Mouse (Mus musculus) MEL (cell line): ENCODE results near the gene Fam133b. TPM values are rescaled to one million over a fixed set of nuclear protein-coding genes. Genes with fewer than 3 reads are reported as not detected.
A peak's percentile ranks its signal among the peaks of the same experiment; 100 is the strongest.

Source experiments
- DNase-seq: peaks from one replicate; pipeline ENCODE4 v3.0.0; 2011; ENCODE audit warnings: low read depth, low spot score
- H3K27ac ChIP-seq: 2 replicates; pipeline ENCODE4 v1.5.1; 2012; ENCODE audit warnings: low read depth, mild to moderate bottlenecking, control low read depth, low read length, moderate library complexity; ENCODE audit not compliant: control insufficient read depth
- H3K27me3 ChIP-seq, 2 experiments: fragments of 150-350 bp in 1 of 2; sonication (generic) in 1 of 2; 2 replicates each; pipeline ENCODE4 v1.6.1; 2012; ENCODE audit warnings: low read length in 2 of 2, mild to moderate bottlenecking in 2 of 2, improper control_type of control experiment in 1 of 2, moderate library complexity in 1 of 2; ENCODE audit not compliant: insufficient read depth in 2 of 2, control insufficient read depth in 1 of 2
- H3K36me3 ChIP-seq, 2 experiments: 2 replicates each; pipeline ENCODE4 v1.6.1; 2012 to 2014; ENCODE audit warnings: low read length in 2 of 2, improper control_type of control experiment in 1 of 2, inconsistent platforms in 1 of 2, mild to moderate bottlenecking in 1 of 2; ENCODE audit not compliant: insufficient read depth in 2 of 2, control insufficient read depth in 1 of 2
- H3K4me1 ChIP-seq, 2 experiments: fragments of 150-350 bp in 1 of 2; sonication (generic) in 1 of 2; 2 replicates each; pipeline ENCODE4 v1.6.1; 2012; ENCODE audit warnings: low read length in 2 of 2, improper control_type of control experiment in 1 of 2, mild to moderate bottlenecking in 1 of 2; ENCODE audit not compliant: insufficient read depth in 2 of 2, control insufficient read depth in 1 of 2
- H3K4me3 ChIP-seq, 2 experiments: fragments of 150-350 bp in 1 of 2; sonication (generic) in 1 of 2; 2 replicates each; pipeline ENCODE4 v1.5.1; 2012; ENCODE audit warnings: low read depth in 2 of 2, low read length in 2 of 2, mild to moderate bottlenecking in 2 of 2, moderate library complexity in 2 of 2, control low read depth in 1 of 2, improper control_type of control experiment in 1 of 2; ENCODE audit not compliant: control insufficient read depth in 1 of 2, insufficient read depth in 1 of 2
- H3K79me2 ChIP-seq: 2 replicates; pipeline ENCODE4 v1.6.1; 2012; ENCODE audit warnings: mild to moderate bottlenecking, low read length, moderate library complexity; ENCODE audit not compliant: control insufficient read depth, poor library complexity, insufficient read depth
- H3K9ac ChIP-seq: 2 replicates; pipeline ENCODE4 v1.6.1; 2012; ENCODE audit warnings: low read depth, mild to moderate bottlenecking, control low read depth, low read length, moderate library complexity; ENCODE audit not compliant: control insufficient read depth, poor library complexity, severe bottlenecking
- H3K9me3 ChIP-seq: fragments of 150-350 bp; sonication (generic); replicated peaks from 2 replicates; pipeline ENCODE4 v1.6.1; 2012; ENCODE audit warnings: mild to moderate bottlenecking, low read length, improper control_type of control experiment, moderate library complexity; ENCODE audit not compliant: insufficient read depth
- BHLHE40 ChIP-seq: IDR thresholded peaks from 2 replicates; pipeline ENCODE4 v1.6.1; 2012; ENCODE audit warnings: low read depth, mild to moderate bottlenecking, inconsistent platforms, low read length, improper control_type of control experiment, borderline replicate concordance
- CHD1 ChIP-seq: IDR thresholded peaks from 2 replicates; pipeline ENCODE4 v1.6.1; 2012; ENCODE audit warnings: low read depth, mild to moderate bottlenecking, inconsistent platforms, low read length, improper control_type of control experiment
- CHD2 ChIP-seq: IDR thresholded peaks from 2 replicates; pipeline ENCODE4 v1.6.1; 2011; ENCODE audit warnings: low read length, improper control_type of control experiment
- CTCF ChIP-seq, 3 experiments: IDR thresholded peaks in 2 of 3; conservative IDR thresholded peaks in 1 of 3; 2 replicates each; pipeline ENCODE4 v1.5.1; 2011 to 2012; ENCODE audit warnings: low read length in 3 of 3, low read depth in 2 of 3, mild to moderate bottlenecking in 2 of 3, improper control_type of control experiment in 1 of 3, inconsistent platforms in 1 of 3, mixed read lengths in 1 of 3, moderate library complexity in 1 of 3; ENCODE audit not compliant: control insufficient read depth in 1 of 3, insufficient read depth in 1 of 3, poor library complexity in 1 of 3, severe bottlenecking in 1 of 3
- E2F4 ChIP-seq: IDR thresholded peaks from 2 replicates; pipeline ENCODE4 v1.6.1; 2011; ENCODE audit warnings: low read depth, low read length, improper control_type of control experiment, borderline replicate concordance
- ELF1 ChIP-seq: IDR thresholded peaks from 2 replicates; pipeline ENCODE4 v1.6.1; 2014; ENCODE audit warnings: low read depth, mild to moderate bottlenecking, inconsistent platforms, low read length, improper control_type of control experiment, moderate library complexity
- EP300 ChIP-seq, 2 experiments: IDR thresholded peaks; 2 replicates each; pipeline ENCODE4 v1.6.1; 2011; ENCODE audit warnings: improper control_type of control experiment in 2 of 2, low read length in 2 of 2, low read depth in 1 of 2, mild to moderate bottlenecking in 1 of 2
- ETS1 ChIP-seq: IDR thresholded peaks from 2 replicates; pipeline ENCODE4 v1.6.1; 2012; ENCODE audit warnings: low read depth, mild to moderate bottlenecking, inconsistent platforms, low read length, improper control_type of control experiment, moderate library complexity
- GABPA ChIP-seq: IDR thresholded peaks from 2 replicates; pipeline ENCODE4 v1.6.1; 2012; ENCODE audit warnings: low read depth, mild to moderate bottlenecking, inconsistent platforms, low read length, improper control_type of control experiment, moderate library complexity
- JUND ChIP-seq: IDR thresholded peaks from 2 replicates; pipeline ENCODE4 v1.6.1; 2011; ENCODE audit warnings: low read depth, mild to moderate bottlenecking, improper control_type of control experiment, low read length
- KAT2A ChIP-seq: conservative IDR thresholded peaks from 2 replicates; pipeline ENCODE4 v1.6.1; 2012; ENCODE audit warnings: low read depth, low read length, improper control_type of control experiment, inconsistent platforms
- MAFK ChIP-seq: IDR thresholded peaks from 2 replicates; pipeline ENCODE4 v1.6.1; 2011; ENCODE audit warnings: low read depth, mild to moderate bottlenecking, low read length, improper control_type of control experiment, borderline replicate concordance
- MAX ChIP-seq: IDR thresholded peaks from 2 replicates; pipeline ENCODE4 v1.6.1; 2011; ENCODE audit warnings: low read length, improper control_type of control experiment
- MAZ ChIP-seq: IDR thresholded peaks from 2 replicates; pipeline ENCODE4 v1.6.1; 2012; ENCODE audit warnings: low read depth, mild to moderate bottlenecking, inconsistent platforms, low read length, improper control_type of control experiment
- MXI1 ChIP-seq: IDR thresholded peaks from 2 replicates; pipeline ENCODE4 v1.6.1; 2011; ENCODE audit warnings: mild to moderate bottlenecking, low read depth, low read length, improper control_type of control experiment
- MYB ChIP-seq: IDR thresholded peaks from 2 replicates; pipeline ENCODE4 v1.6.1; 2011; ENCODE audit warnings: mild to moderate bottlenecking, low read depth, low read length, improper control_type of control experiment
- MYC ChIP-seq: IDR thresholded peaks from 2 replicates; pipeline ENCODE4 v1.6.1; 2011; ENCODE audit warnings: low read depth, mild to moderate bottlenecking, low read length, improper control_type of control experiment, moderate library complexity
- NELFE ChIP-seq: IDR thresholded peaks from 2 replicates; pipeline ENCODE4 v1.6.1; 2011; ENCODE audit warnings: low read depth, low read length, improper control_type of control experiment
- NRF1 ChIP-seq: IDR thresholded peaks from 2 replicates; pipeline ENCODE4 v1.6.1; 2014; ENCODE audit warnings: low read depth, mild to moderate bottlenecking, inconsistent platforms, low read length, improper control_type of control experiment, moderate library complexity; ENCODE audit not compliant: poor library complexity, insufficient read depth, severe bottlenecking
- POLR2A ChIP-seq, 2 experiments: IDR thresholded peaks; 2 replicates each; pipeline ENCODE4 v1.6.1; 2011 to 2012; ENCODE audit warnings: low read length in 2 of 2, mild to moderate bottlenecking in 2 of 2, control low read depth in 1 of 2, improper control_type of control experiment in 1 of 2, low read depth in 1 of 2, moderate library complexity in 1 of 2; ENCODE audit not compliant: control insufficient read depth in 1 of 2, insufficient read depth in 1 of 2, poor library complexity in 1 of 2
- POLR2AphosphoS2 ChIP-seq: IDR thresholded peaks from 2 replicates; pipeline ENCODE4 v1.6.1; 2011; ENCODE audit warnings: low read length, improper control_type of control experiment
- POLR2AphosphoS5 ChIP-seq: IDR thresholded peaks from 2 replicates; pipeline ENCODE4 v1.6.1; 2012; ENCODE audit warnings: low read depth, borderline replicate concordance, mild to moderate bottlenecking, inconsistent platforms, low read length, moderate library complexity, mixed read lengths
- RAD21 ChIP-seq: IDR thresholded peaks from 2 replicates; pipeline ENCODE4 v1.6.1; 2011; ENCODE audit warnings: mild to moderate bottlenecking, low read depth, low read length, improper control_type of control experiment
- RCOR1 ChIP-seq: IDR thresholded peaks from 2 replicates; pipeline ENCODE4 v1.6.1; 2012; ENCODE audit warnings: low read depth, mild to moderate bottlenecking, inconsistent platforms, low read length, improper control_type of control experiment
- SIN3A ChIP-seq: IDR thresholded peaks from 2 replicates; pipeline ENCODE4 v1.6.1; 2012; ENCODE audit warnings: low read length, improper control_type of control experiment, inconsistent platforms
- SMC3 ChIP-seq: IDR thresholded peaks from 2 replicates; pipeline ENCODE4 v1.6.1; 2011; ENCODE audit warnings: low read depth, low read length, improper control_type of control experiment
- TAL1 ChIP-seq: IDR thresholded peaks from 2 replicates; pipeline ENCODE4 v1.6.1; 2012; ENCODE audit warnings: mild to moderate bottlenecking, inconsistent platforms, low read length, moderate library complexity, mixed read lengths
- TBP ChIP-seq: IDR thresholded peaks from 2 replicates; pipeline ENCODE4 v1.8.0; 2011; ENCODE audit warnings: low read depth, low read length, improper control_type of control experiment
- TCF12 ChIP-seq: IDR thresholded peaks from 2 replicates; pipeline ENCODE4 v1.6.1; 2014; ENCODE audit warnings: low read depth, mild to moderate bottlenecking, inconsistent platforms, low read length, improper control_type of control experiment, moderate library complexity
- UBTF ChIP-seq: IDR thresholded peaks from 2 replicates; pipeline ENCODE4 v1.6.1; 2012; ENCODE audit warnings: low read depth, mild to moderate bottlenecking, inconsistent platforms, low read length, improper control_type of control experiment, moderate library complexity, borderline replicate concordance; ENCODE audit not compliant: insufficient read depth
- USF1 ChIP-seq: IDR thresholded peaks from 2 replicates; pipeline ENCODE4 v1.6.1; 2014; ENCODE audit warnings: low read depth, mild to moderate bottlenecking, inconsistent platforms, low read length, improper control_type of control experiment, moderate library complexity
- ZC3H11A ChIP-seq: IDR thresholded peaks from 2 replicates; pipeline ENCODE4 v1.6.1; 2012; ENCODE audit warnings: low read depth, mild to moderate bottlenecking, inconsistent platforms, low read length, improper control_type of control experiment
- ZKSCAN1 ChIP-seq: IDR thresholded peaks from 2 replicates; pipeline ENCODE4 v1.6.1; 2012; ENCODE audit warnings: low read depth, mild to moderate bottlenecking, inconsistent platforms, low read length, improper control_type of control experiment, moderate library complexity
- ZMIZ1 ChIP-seq: IDR thresholded peaks from 2 replicates; pipeline ENCODE4 v1.6.1; 2012; ENCODE audit warnings: low read depth, mild to moderate bottlenecking, inconsistent platforms, low read length, improper control_type of control experiment, moderate library complexity
- ZNF384 ChIP-seq: IDR thresholded peaks from 2 replicates; pipeline ENCODE4 v1.6.1; 2012; ENCODE audit warnings: low read depth, mild to moderate bottlenecking, inconsistent platforms, low read length, improper control_type of control experiment
- polyA plus RNA-seq, 2 experiments: library from polyadenylated mRNA; stranded (reverse) in 1 of 2; unstranded in 1 of 2; fragments of >175 nt in 1 of 2; fragments of >200 nt in 1 of 2; gene quantifications; 2 replicates each; pipeline versions ENCODE4 v1.2.1 to v1.2.4; 2012; ENCODE audit warnings: low replicate concordance in 2 of 2, low read depth in 1 of 2; ENCODE audit not compliant: insufficient read length in 2 of 2, insufficient read depth in 1 of 2, missing spikeins in 1 of 2
- total RNA-seq: library from RNA; depleted of rRNA; stranded (reverse); fragments of 300-350 nt; gene quantifications from 2 replicates; pipeline ENCODE4 v1.2.3, GENCODE M21; 2012; rRNA removed

Fam133b gene
- total RNA-seq (36.2 and 39.4 TPM in 2 replicates), polyA plus RNA-seq (10 to 100 TPM in 1 of 2 experiments, not detected in 1; 56.0 TPM)

- peaks cover 16 to 24% of the 10 kb centered on the region in 2 experiments for H3K4me1 ChIP-seq
- peak; percentile 97 for DNase-seq
- H3K36me3 ChIP-seq, result peaks cover 11 to 33% of the 10 kb centered on the region in 2 experiments
- peaks cover 45% of the 10 kb centered on the region for H3K79me2 ChIP-seq
- no peaks in the 10 kb centered on the region for H3K27me3 ChIP-seq
- peak within 1 kb of the TSS; percentile 96 for H3K9ac ChIP-seq
- peak within 1 kb of the TSS; percentile 84 to 88 for H3K4me3 ChIP-seq
- H3K9me3 ChIP-seq, result no peaks in the 10 kb centered on the region
- H3K27ac ChIP-seq, result peak within 1 kb of the TSS; percentile 79
- TF ChIP-seq ZMIZ1, result 0 out of 2 replicates have a peak, but pooled peaks have one; percentile 35
- TF ChIP-seq MAZ, result no peak
- no peak for TF ChIP-seq RAD21
- TF ChIP-seq SIN3A, result peak; percentile 17
- no peak for TF ChIP-seq RCOR1
- TF ChIP-seq MXI1, result peak; percentile 73
- TF ChIP-seq MAX, result no peak; the same call in 1 of the 2 replicates
- peak; percentile 92; the same call in 1 of the 2 replicates for TF ChIP-seq UBTF
- TF ChIP-seq ELF1, result no peak
- 0 out of 2 replicates have a peak, but pooled peaks have one; percentile 13 for TF ChIP-seq ETS1
- TF ChIP-seq POLR2A (IDR thresholded peaks at IDR 0.05; ENCODE audit: control insufficient read depth in 1 of 2, insufficient read depth in 1 of 2, low read depth in 1 of 2, low read length in 2 of 2, poor library complexity in 1 of 2), result peak; percentile 94 to 96
- no peak for TF ChIP-seq MYC
- peak; percentile 75 for TF ChIP-seq POLR2AphosphoS2
- TF ChIP-seq JUND, result no peak
- no peak for TF ChIP-seq CHD2
- TF ChIP-seq TAL1, result no peak
- TF ChIP-seq CTCF (IDR thresholded peaks at IDR 0.05 in 2 of 3, conservative IDR thresholded peaks at IDR 0.05 in 1 of 3; ENCODE audit: control insufficient read depth in 1 of 3, insufficient read depth in 1 of 3, low read depth in 2 of 3, low read length in 3 of 3, poor library complexity in 1 of 3, severe bottlenecking in 1 of 3), result peak; percentile 90 to 99 (median 94)
- no peak for TF ChIP-seq ZKSCAN1
- peak in 1 of 2 experiments; percentile 32; a peak in 1 of 4 replicates for TF ChIP-seq EP300 (IDR thresholded peaks at IDR 0.05; ENCODE audit: low read depth in 1 of 2, low read length in 2 of 2)
- TF ChIP-seq GABPA, result peak; percentile 60; the same call in 1 of the 2 replicates
- no peak for TF ChIP-seq POLR2AphosphoS5
- no peak for TF ChIP-seq KAT2A
- peak; percentile 94 for TF ChIP-seq NELFE
- TF ChIP-seq CHD1, result peak; percentile 96
- no peak for TF ChIP-seq MAFK
- no peak for TF ChIP-seq ZC3H11A
- no peak for TF ChIP-seq MYB
- no peak for TF ChIP-seq E2F4
- no peak for TF ChIP-seq USF1
- peak; percentile 78 for TF ChIP-seq TCF12
- peak; percentile 40; the same call in 1 of the 2 replicates for TF ChIP-seq SMC3
- no peak for TF ChIP-seq ZNF384
- TF ChIP-seq TBP, result peak; percentile 91
- TF ChIP-seq NRF1, result peak; percentile 73
- no peak for TF ChIP-seq BHLHE40
These were observed at the start of gene Fam133b for GRCm38 (mm10) chr5:3543629-3544479. TSS of gene Fam133b (plus strand) at chr5:3543833.
